Mouse (Mus musculus): ENCODE results near the gene Srpk1.
A peak's percentile ranks its signal among the peaks of the same experiment; 100 is the strongest.
"Not testable (repeated sequence)": the region's sequence is repeated elsewhere in the genome, so short reads cannot be mapped to it uniquely, and the experiment has no call there.

Gene Srpk1

DNA sequence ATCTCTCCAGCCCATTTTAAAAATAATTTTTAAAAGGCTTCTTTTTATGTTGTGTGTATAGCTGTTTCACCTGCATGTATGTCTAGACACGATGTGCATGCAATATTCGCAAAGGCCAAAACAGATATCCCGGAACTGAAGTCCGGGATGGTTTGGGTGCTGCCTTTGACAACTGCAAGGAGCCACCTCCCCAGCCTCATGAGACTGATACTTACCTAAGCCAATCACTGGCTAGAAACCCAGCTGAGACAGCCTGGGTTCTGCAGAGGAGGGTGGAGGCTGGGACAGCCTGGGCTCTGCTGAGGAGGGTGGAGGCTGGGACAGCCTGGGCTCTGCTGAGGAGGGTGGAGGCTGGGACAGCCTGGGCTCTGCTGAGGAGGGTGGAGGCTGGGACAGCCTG, 68.5 kb downstream of the Srpk1 start:
- DNase-seq (ENCODE audit: low spot score), result not testable (repeated sequence)

DNA sequence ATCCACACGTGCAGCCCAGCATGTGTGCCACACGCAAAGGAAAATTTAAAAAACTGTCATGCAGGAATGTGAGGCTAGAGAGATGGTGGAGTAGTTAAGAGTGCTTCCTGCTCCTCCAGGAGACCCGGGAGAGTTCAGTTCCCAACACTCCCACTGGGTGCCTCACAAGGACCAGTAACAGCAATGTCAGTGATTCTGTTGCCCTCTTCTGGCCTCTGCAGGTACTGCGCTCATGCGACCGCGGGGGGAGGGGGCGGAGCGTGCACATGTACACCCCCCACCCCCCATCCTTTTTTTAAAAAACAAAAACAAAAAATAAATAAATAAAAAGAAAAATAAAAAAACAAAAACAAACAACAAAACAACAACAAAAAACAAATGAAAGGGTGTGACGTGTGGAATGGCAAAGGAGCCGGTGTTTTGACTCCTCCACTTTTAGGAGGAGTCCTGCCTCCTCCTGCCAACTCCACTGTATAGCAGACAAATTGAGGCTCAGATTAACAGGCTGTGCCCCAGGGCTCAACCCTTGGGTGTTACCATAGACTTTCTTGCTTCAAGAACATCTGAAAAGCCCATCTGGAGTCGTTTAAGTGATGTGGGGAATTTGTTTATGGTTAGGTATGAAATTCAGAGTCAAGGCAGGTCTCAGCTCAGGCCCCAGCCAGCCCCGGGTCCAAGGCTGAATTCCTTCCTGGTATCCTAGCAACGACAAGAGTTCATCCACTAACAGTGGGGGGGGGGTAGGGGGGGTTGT, 69.3 kb downstream of the Srpk1 start:
- DNase-seq (ENCODE audit: low spot score), result peak; percentile 25

DNA sequence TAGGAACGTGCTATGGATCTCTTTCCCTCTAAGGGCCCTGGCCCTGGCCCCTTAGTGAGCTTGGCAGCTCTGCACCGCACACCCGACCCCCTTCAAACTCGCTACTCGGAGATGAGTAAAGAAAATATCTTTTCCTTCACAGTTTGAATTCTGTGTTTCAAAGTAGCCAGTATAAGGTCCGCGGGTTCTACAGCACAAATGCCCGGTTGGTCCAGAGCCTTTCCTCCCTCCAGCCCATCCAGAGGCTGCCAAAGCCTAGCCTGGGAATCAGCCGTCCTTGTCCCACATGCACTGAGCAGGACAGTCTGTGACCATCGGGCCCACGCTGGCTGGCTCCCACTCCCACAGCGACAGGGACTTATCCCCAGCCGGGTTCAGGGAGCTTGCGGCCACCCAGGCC, 73.4 kb downstream of the Srpk1 start, which contains the start of gene Clpsl2:
Clpsl2 (plus strand) TSS at position 301 of the 400 bp plus-strand sequence.
- no peak for DNase-seq (ENCODE audit: low spot score)

DNA sequence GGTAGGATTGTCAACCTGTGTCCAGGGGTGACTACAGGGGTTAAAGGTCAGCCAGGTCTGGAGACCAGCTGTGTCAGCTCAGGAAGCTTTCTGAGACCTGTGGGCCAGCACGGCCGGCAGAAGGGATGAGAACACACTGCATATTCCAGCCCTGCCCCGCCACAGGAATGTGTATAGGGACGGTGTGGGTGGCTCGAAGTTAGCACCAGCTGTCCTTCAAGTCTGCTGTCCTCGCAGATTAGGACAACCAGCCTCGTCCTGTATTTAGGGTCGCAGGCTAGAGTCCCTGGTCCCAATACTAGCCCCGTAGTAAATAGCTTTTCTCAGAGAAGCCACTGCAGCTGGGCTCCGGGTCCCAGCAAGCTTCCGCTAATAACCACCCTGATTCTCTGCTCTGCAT, 74.0 kb downstream of the Srpk1 start:
- DNase-seq (ENCODE audit: low spot score), result no peak

DNA sequence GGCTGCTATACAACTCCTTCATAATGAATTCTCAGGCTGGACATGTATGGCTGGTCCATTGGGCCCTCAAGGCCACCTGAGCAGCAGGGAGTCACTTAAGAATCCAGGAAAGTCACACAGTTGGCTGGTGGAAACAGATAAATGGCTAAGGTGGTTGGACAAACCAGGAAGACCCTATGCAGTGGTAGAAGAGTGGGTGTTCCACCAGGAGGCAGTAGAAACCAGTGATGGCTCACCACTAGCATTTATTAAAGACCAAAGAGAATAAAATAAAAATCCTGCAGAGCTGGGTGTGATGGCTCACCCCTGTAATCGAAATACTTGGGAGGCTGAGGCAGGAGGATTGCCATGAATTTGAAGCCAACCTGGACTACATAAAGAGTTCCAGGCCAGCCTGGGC, 75.6 kb downstream of the Srpk1 start:
- DNase-seq (ENCODE audit: low spot score), result no peak

GRCm38 (mm10) chr17:28537881-28538280, 84.6 kb downstream of the Srpk1 start:
- no peak for DNase-seq (ENCODE audit: low spot score)

All from ovary, adult 18-20 months (tissue).